33 mouse cellular contexts compared by ENCODE assay signal in genomic region chr6:89678522-89678921, GRCm38 (mm10). TPM values are rescaled to one million over a fixed set of nuclear protein-coding genes. Genes with fewer than 3 reads are reported as not detected.
DNase-seq lines count a peak whose midpoint lies in the region; ATAC-seq lines count a peak whose summit lies in the region.
"Had no signal": no experiment of that assay in that cellular context is flagged by ENCODE, and none has a peak within 500 bp of the region (broad histone marks: within the 10 kb centered on the region; RNA-seq: fewer than 3 reads in every experiment).

No protein-coding gene starts in this region.

- no peaks in the 10 kb centered on the region for H3K4me1 ChIP-seq in heart, embryonic 10.5 days
- no peaks in the 10 kb centered on the region for H3K4me1 ChIP-seq in midbrain, embryonic 11.5 days (ENCODE audit: control insufficient read depth, insufficient read depth, low read length)
- H3K4me1 ChIP-seq in midbrain, embryonic 16.5 days (ENCODE audit: control insufficient read depth, insufficient read depth, low read length) = no peaks in the 10 kb centered on the region; the same call in 1 of the 2 replicates
- H3K4me1 ChIP-seq in neural tube, embryonic 14.5 days (ENCODE audit: control insufficient read depth, insufficient read depth, low read length) = no peaks in the 10 kb centered on the region
- H3K4me1 ChIP-seq: embryonic facial prominence, embryonic 10.5 days; embryonic facial prominence, embryonic 13.5 days; forebrain, embryonic 12.5 days; heart, embryonic 13.5 days; hindbrain, embryonic 10.5 days had no signal

- H3K4me2 ChIP-seq in midbrain, embryonic 11.5 days = no peak overlapping the region
- H3K4me2 ChIP-seq in midbrain, embryonic 16.5 days (ENCODE audit: low read length) = no peak overlapping the region
- H3K4me2 ChIP-seq in neural tube, embryonic 14.5 days (ENCODE audit: low read depth, low read length) = no peak overlapping the region
- H3K4me2 ChIP-seq: embryonic facial prominence, embryonic 13.5 days; forebrain, embryonic 12.5 days; forebrain, embryonic 15.5 days; heart, embryonic 13.5 days; hindbrain, embryonic 13.5 days had no signal

- H3K9me3 ChIP-seq in heart, embryonic 10.5 days = no peaks in the 10 kb centered on the region
- no peaks in the 10 kb centered on the region for H3K9me3 ChIP-seq in midbrain, embryonic 11.5 days (ENCODE audit: control insufficient read depth, low read length)
- H3K9me3 ChIP-seq in midbrain, embryonic 16.5 days (replicated peaks; ENCODE audit: control insufficient read depth, low read length, poor library complexity, severe bottlenecking) = no peaks in the 10 kb centered on the region
- no peaks in the 10 kb centered on the region for H3K9me3 ChIP-seq in neural tube, embryonic 14.5 days (ENCODE audit: control insufficient read depth, low read length)
- H3K9me3 ChIP-seq: embryonic facial prominence, embryonic 10.5 days; embryonic facial prominence, embryonic 13.5 days; forebrain, embryonic 12.5 days; forebrain, embryonic 15.5 days; heart, embryonic 13.5 days; hindbrain, embryonic 10.5 days; hindbrain, embryonic 13.5 days had no signal

- H3K9ac ChIP-seq in midbrain, embryonic 11.5 days (ENCODE audit: low read length) = no peak overlapping the region
- H3K9ac ChIP-seq in midbrain, embryonic 16.5 days (ENCODE audit: low read depth, low read length) = no peak overlapping the region
- H3K9ac ChIP-seq in neural tube, embryonic 14.5 days (replicated peaks; ENCODE audit: low read depth, low read length) = no peak overlapping the region
- H3K9ac ChIP-seq: embryonic facial prominence, embryonic 13.5 days; forebrain, embryonic 12.5 days; forebrain, embryonic 15.5 days; heart, embryonic 13.5 days; hindbrain, embryonic 13.5 days had no signal

- no peak overlapping the region for H3K27ac ChIP-seq in heart, embryonic 10.5 days
- no peak overlapping the region for H3K27ac ChIP-seq in midbrain, embryonic 11.5 days (ENCODE audit: low read depth, low read length)
- H3K27ac ChIP-seq in midbrain, embryonic 16.5 days (ENCODE audit: low read length) = no peak overlapping the region
- H3K27ac ChIP-seq in neural tube, embryonic 14.5 days (ENCODE audit: low read depth, low read length) = no peak overlapping the region
- H3K27ac ChIP-seq: embryonic facial prominence, embryonic 10.5 days; embryonic facial prominence, embryonic 13.5 days; forebrain, embryonic 12.5 days; forebrain, embryonic 15.5 days; gastrocnemius, adult 2 months; heart, embryonic 13.5 days; hindbrain, embryonic 10.5 days; hindbrain, embryonic 13.5 days had no signal

- H3K27me3 ChIP-seq in heart, embryonic 10.5 days (ENCODE audit: insufficient read depth, poor library complexity, severe bottlenecking) = no peaks in the 10 kb centered on the region
- H3K27me3 ChIP-seq in midbrain, embryonic 11.5 days (ENCODE audit: control insufficient read depth, insufficient read depth, low read length) = no peaks in the 10 kb centered on the region
- H3K27me3 ChIP-seq in midbrain, embryonic 16.5 days (ENCODE audit: control insufficient read depth, insufficient read depth, low read depth, low read length) = no peaks in the 10 kb centered on the region
- no peaks in the 10 kb centered on the region for H3K27me3 ChIP-seq in neural tube, embryonic 14.5 days (ENCODE audit: control insufficient read depth, insufficient read depth, low read length)
- H3K27me3 ChIP-seq: embryonic facial prominence, embryonic 13.5 days; forebrain, embryonic 12.5 days; forebrain, embryonic 15.5 days; heart, embryonic 13.5 days had no signal

- peak; percentile 58 for DNase-seq in heart, embryonic 10.5 days (ENCODE audit: low spot score)
- DNase-seq in heart, adult 8-10 months (ENCODE audit: low spot score) = no peak
- DNase-seq in midbrain, embryonic 11.5 days (ENCODE audit: low spot score, missing footprints) = no peak
- DNase-seq: adrenal gland, adult 8-10 months; adrenal gland, postnatal 25 days; cerebellum, adult 11-12 months; cerebellum, adult 8-10 months; cerebellum, postnatal 10 days; cerebellum, postnatal 36 days; embryo, embryonic 11 days; gastrocnemius, adult 2 months; gastrocnemius, postnatal 14 days had no signal

- H3K4me3 ChIP-seq in heart, embryonic 10.5 days = no peak overlapping the region
- H3K4me3 ChIP-seq in midbrain, embryonic 11.5 days (ENCODE audit: low read depth, low read length) = no peak overlapping the region
- no peak overlapping the region for H3K4me3 ChIP-seq in midbrain, embryonic 16.5 days (ENCODE audit: low read depth, low read length)
- no peak overlapping the region for H3K4me3 ChIP-seq in neural tube, embryonic 14.5 days (ENCODE audit: low read depth, low read length)
- H3K4me3 ChIP-seq: embryonic facial prominence, embryonic 10.5 days; embryonic facial prominence, embryonic 13.5 days; erythroblast, embryonic 14.5 days; forebrain, embryonic 12.5 days; forebrain, embryonic 15.5 days; gastrocnemius, adult 2 months; heart, embryonic 13.5 days; hindbrain, embryonic 10.5 days; hindbrain, embryonic 13.5 days had no signal

- H3K36me3 ChIP-seq in heart, embryonic 10.5 days = 0 out of 2 replicates have a peak, but pooled peaks cover 4% of the 10 kb centered on the region
- H3K36me3 ChIP-seq in midbrain, embryonic 11.5 days (ENCODE audit: control insufficient read depth, insufficient read depth, low read length) = no peaks in the 10 kb centered on the region; the same call in 1 of the 2 replicates
- H3K36me3 ChIP-seq in midbrain, embryonic 16.5 days (ENCODE audit: control insufficient read depth, insufficient read depth, low read length) = peaks cover 6% of the 10 kb centered on the region
- no peaks in the 10 kb centered on the region for H3K36me3 ChIP-seq in neural tube, embryonic 14.5 days (ENCODE audit: control insufficient read depth, insufficient read depth, low read length)
- H3K36me3 ChIP-seq: forebrain, embryonic 15.5 days had no signal

- 0 out of 2 replicates have a peak, but pooled peaks have one; percentile 9 for ATAC-seq in midbrain, embryonic 11.5 days (ENCODE audit: low FRiP score)
- no peak for ATAC-seq in midbrain, embryonic 16.5 days
- peak; percentile 15; the same call in 1 of the 2 replicates for ATAC-seq in neural tube, embryonic 14.5 days (ENCODE audit: low read depth)
- no peak for ATAC-seq in activated CD4-positive, CD25-positive, alpha-beta regulatory T cell, adult 4 months
- ATAC-seq: intestine, postnatal 0 days had no signal

- 69% methylated on average over 4 of the region's 4 CpGs for WGBS in heart, embryonic 10.5 days
- 82% methylated on average over 4 of the region's 4 CpGs for WGBS in midbrain, embryonic 11.5 days
- WGBS in midbrain, embryonic 16.5 days = 80% methylated on average over 4 of the region's 4 CpGs
- WGBS in neural tube, embryonic 14.5 days = 81% methylated on average over 4 of the region's 4 CpGs

RNA-seq across cellular contexts. Expression of gene Vmn1r40, which starts 28.8 kb away (rescaled TPM):
- not detected in 2 replicates for polyA plus RNA-seq in heart, embryonic 10.5 days (2016; fragmentation: Nextera tagmentation; extraction: Ambion mirVana)
- not detected for total RNA-seq in heart, adult 8-10 months (2022)
- not detected in 2 replicates for polyA plus RNA-seq in midbrain, embryonic 11.5 days (2014; fragmentation: Nextera tagmentation; extraction: Ambion mirVana)
- polyA plus RNA-seq in midbrain, embryonic 16.5 days (2015; fragmentation: Nextera tagmentation; extraction: Ambion mirVana) = not detected in 2 replicates
- not detected in 2 replicates for polyA plus RNA-seq in neural tube, embryonic 14.5 days (2014; fragmentation: Nextera tagmentation; extraction: Ambion mirVana)
- polyA plus RNA-seq in activated CD4-positive, CD25-positive, alpha-beta regulatory T cell, adult 4 months (2017; shearing (Covaris generic)) = not detected
- total RNA-seq: adrenal gland, adult 8-10 months; adrenal gland, postnatal 25 days; gastrocnemius, adult 2 months; gastrocnemius, postnatal 14 days; heart, postnatal 25 days; MEL had no signal
- polyA plus RNA-seq: C2C12; CD4-positive, CD25-positive, alpha-beta regulatory T cell, adult 4 months; cortical plate, adult 2 months; embryonic facial prominence, embryonic 10.5 days; embryonic facial prominence, embryonic 13.5 days; erythroblast, embryonic 14.5 days; forebrain, embryonic 12.5 days; forebrain, embryonic 15.5 days; frontal cortex, adult 2 months; gonadal fat pad, adult 2 months; heart, embryonic 13.5 days; heart, embryonic 16.5 days; hindbrain, embryonic 10.5 days; hindbrain, embryonic 13.5 days; intestine, embryonic 14.5 days; intestine, postnatal 0 days had no signal

RNA-seq across cellular contexts. Expression of gene Txnrd3, which starts 34.7 kb away (rescaled TPM):
- 8.7 and 10.3 TPM in 2 replicates for polyA plus RNA-seq in heart, embryonic 10.5 days (2016; fragmentation: Nextera tagmentation; extraction: Ambion mirVana)
- total RNA-seq in heart, adult 8-10 months (2022) = 10 to 100 TPM; 14.6 to 17.0 (median 15.0) TPM
- polyA plus RNA-seq in midbrain, embryonic 11.5 days (2014; fragmentation: Nextera tagmentation; extraction: Ambion mirVana) = 14.3 and 15.6 TPM in 2 replicates
- 15.4 and 15.5 TPM in 2 replicates for polyA plus RNA-seq in midbrain, embryonic 16.5 days (2015; fragmentation: Nextera tagmentation; extraction: Ambion mirVana)
- 12.8 and 13.5 TPM in 2 replicates for polyA plus RNA-seq in neural tube, embryonic 14.5 days (2014; fragmentation: Nextera tagmentation; extraction: Ambion mirVana)
- polyA plus RNA-seq in activated CD4-positive, CD25-positive, alpha-beta regulatory T cell, adult 4 months (2017; shearing (Covaris generic)) = under 1 TPM; 0.17 to 0.97 TPM
- polyA plus RNA-seq: erythroblast, embryonic 14.5 days had no signal

Comparison
In these comparisons a context has a peak if more than half of its experiments do, and no peak if none do; other contexts are left out.
1. ATAC-seq: peak in midbrain, embryonic 11.5 days (single experiment) and neural tube, embryonic 14.5 days (single experiment); none in midbrain, embryonic 16.5 days (single experiment) and activated CD4-positive, CD25-positive, alpha-beta regulatory T cell, adult 4 months (single experiment).